Mouse (Mus musculus) lung, embryonic 14.5 days (tissue): Measurements from ENCODE around the gene Rnf111. TPM values are rescaled to one million over a fixed set of nuclear protein-coding genes. Genes with fewer than 3 reads are reported as not detected.

Source experiments
- ATAC-seq: fragments of 200-750 bp; cut with Nextera tagmentation; 2 replicates; pipeline ENCODE4 v1.8.0; 2017; ENCODE audit warnings: mild to moderate bottlenecking, moderate TSS enrichment, moderate library complexity; ENCODE audit not compliant: insufficient read depth
- DNase-seq: peaks from one replicate; pipeline ENCODE4 v3.0.0-alpha.2; 2015
- H3K27ac ChIP-seq: fragments of 300-500 bp; sonication (generic); 2 replicates; pipeline ENCODE4 v1.5.1; 2014; ENCODE audit warnings: low read depth, mild to moderate bottlenecking, moderate library complexity
- H3K27me3 ChIP-seq: fragments of 300-500 bp; sonication (generic); 2 replicates; pipeline ENCODE4 v1.6.1; 2014; ENCODE audit warnings: low read length, control low read depth; ENCODE audit not compliant: insufficient read depth
- H3K36me3 ChIP-seq: fragments of 300-500 bp; sonication (generic); 2 replicates; pipeline ENCODE4 v1.6.1; 2014; ENCODE audit warnings: control low read depth; ENCODE audit not compliant: insufficient read depth
- H3K4me1 ChIP-seq: fragments of 300-500 bp; sonication (generic); 2 replicates; pipeline ENCODE4 v1.6.1; 2014; ENCODE audit warnings: antibody characterized with exemption, control low read depth; ENCODE audit not compliant: insufficient read depth
- H3K4me2 ChIP-seq: fragments of 300-500 bp; sonication (generic); 2 replicates; pipeline ENCODE4 v1.6.1; 2014; ENCODE audit warnings: mild to moderate bottlenecking
- H3K4me3 ChIP-seq: fragments of 300-500 bp; sonication (generic); 2 replicates; pipeline ENCODE4 v1.5.1; 2014; ENCODE audit warnings: low read depth, low read length
- H3K9ac ChIP-seq: fragments of 300-500 bp; sonication (generic); 2 replicates; pipeline ENCODE4 v1.6.1; 2014
- H3K9me3 ChIP-seq: fragments of 300-500 bp; sonication (generic); 2 replicates; pipeline ENCODE4 v1.6.1; 2016; ENCODE audit warnings: low read depth, low read length, control low read depth
- CTCF ChIP-seq: IDR thresholded peaks from 2 replicates; pipeline ENCODE4 v1.5.1; 2016; ENCODE audit warnings: antibody characterized with exemption, low read depth
- WGBS: fragments of 180-500 bp; shearing (Covaris S2); extraction: QIAGEN DNeasy Blood & Tissue Kit; methylation state at CpG from one replicate; pipeline ENCODE4 v1.1.7; 2014; 5-methylcytosine and 5-hydroxymethylcytosine counted together
- polyA plus RNA-seq: library from polyadenylated mRNA; unstranded; fragments of >200 nt; fragmentation: Nextera tagmentation; extraction: Ambion mirVana; gene quantifications from 2 replicates; pipeline ENCODE4 v1.2.1, GENCODE M21; 2014

The Rnf111 gene
- polyA plus RNA-seq, 1 experiment from 2014 or later: 28.5 TPM

DNA sequence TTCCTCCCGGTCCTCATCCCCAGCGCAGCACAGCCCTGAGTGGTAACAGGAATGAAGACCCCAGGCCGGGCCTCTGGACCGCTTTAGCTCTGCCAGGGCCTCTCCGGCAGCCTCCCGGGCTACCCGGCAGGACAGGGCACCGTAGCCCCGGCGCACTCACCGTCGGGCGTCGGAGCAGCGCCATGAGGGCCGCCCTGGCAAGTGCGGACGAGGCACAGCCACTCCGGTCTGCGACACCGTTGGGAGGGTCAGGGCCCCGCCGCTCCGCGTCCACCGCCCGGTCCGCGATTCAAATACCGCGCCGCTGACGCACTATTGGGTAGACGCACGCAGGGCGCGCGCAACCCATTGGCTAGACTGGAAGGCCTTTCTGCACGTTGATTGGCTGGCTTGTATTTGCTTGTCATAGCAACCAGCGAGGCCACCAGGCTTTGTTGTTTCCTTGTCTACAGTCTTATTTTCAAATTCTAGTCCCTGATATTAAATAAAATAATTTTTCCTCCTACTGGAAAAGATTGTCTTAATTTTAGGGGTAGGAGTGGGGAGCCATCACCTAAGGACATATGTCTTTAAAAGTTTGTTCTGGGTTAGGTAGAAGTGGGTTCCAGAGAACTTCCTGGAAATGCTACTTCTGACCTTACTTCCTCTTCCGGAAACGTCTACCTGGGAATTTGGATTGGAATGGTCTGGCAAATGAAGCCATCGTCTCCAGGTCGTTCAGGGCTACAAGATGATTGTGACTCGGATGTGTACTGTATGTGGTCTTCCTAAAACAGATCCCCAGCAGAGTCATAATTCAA, 82.1 kb downstream of the Rnf111 start, which contains the start of gene Ccnb2:
Gene Ccnb2 (minus strand): TSS at position 291 of the 800 bp plus-strand sequence.
- Histone ChIP-seq H3K4me2 (peak within 1 kb of the TSS; percentile 74), H3K36me3 (peaks cover 43% of the 10 kb centered on the region), H3K9me3 (no peaks in the 10 kb centered on the region), H3K9ac (peak within 1 kb of the TSS; percentile 91), H3K4me3 (peak within 1 kb of the TSS; percentile 77), H3K4me1 (no peaks in the 10 kb centered on the region), H3K27me3 (no peaks in the 10 kb centered on the region), H3K27ac (peak within 1 kb of the TSS; percentile 80; the same call in 1 of the 2 replicates)
- ATAC-seq (peak; percentile 98), DNase-seq (peak; percentile 98)
- no peak for TF ChIP-seq CTCF
- WGBS: 3% methylated on average over 45 of the region's 45 CpGs

DNA sequence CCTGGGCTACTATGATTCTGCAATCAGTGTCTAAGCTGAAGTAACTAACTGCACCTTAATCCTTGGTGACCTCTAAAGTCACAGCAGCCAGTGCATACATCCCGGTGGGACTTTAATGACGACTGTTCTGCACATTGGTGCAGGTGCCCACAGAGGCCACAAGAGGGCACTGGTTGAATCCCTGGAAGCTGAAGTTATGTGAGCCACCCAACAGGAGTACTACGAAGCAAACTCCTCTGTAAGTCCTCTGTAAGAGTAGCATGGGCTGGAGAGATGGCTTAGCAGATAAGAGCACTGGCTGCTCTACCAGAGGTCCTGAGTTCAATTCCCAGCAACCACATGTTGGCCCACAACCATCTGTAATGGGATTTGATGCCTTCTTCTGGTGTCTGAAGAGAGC, 87.1 kb downstream of the Rnf111 start:
- Histone ChIP-seq H3K4me1 (no peaks in the 10 kb centered on the region), H3K27ac (no peak overlapping the region), H3K9ac (no peak overlapping the region), H3K9me3 (no peaks in the 10 kb centered on the region), H3K27me3 (no peaks in the 10 kb centered on the region), H3K4me3 (no peak overlapping the region), H3K4me2 (no peak overlapping the region), H3K36me3 (peaks cover 74% of the 10 kb centered on the region)
- DNase-seq: peak; percentile 26
- 83% methylated on average over 3 of the region's 3 CpGs for WGBS
- TF ChIP-seq CTCF: peak; percentile 54
- ATAC-seq: no peak

DNA sequence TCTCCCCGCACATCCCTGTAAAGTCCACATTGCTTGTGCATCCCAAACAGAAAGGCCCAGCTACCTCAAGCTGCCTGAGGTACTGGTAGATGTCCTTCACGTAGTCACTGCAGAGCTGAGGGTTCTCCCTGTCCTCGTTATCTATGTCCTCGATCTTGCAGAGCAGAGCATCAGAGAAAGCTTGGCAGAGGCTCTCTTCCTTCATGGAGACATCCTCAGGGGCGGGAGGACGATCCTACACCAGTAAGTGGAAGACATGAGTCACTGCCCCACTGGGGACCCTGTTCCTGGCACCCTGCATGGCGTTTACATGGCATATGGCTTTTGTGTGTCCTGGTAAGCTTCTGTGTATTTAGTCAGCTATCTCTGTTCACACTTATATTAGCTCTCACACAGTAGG, 90.5 kb downstream of the Rnf111 start:
- TF ChIP-seq CTCF: no peak
- no peak overlapping the region for H3K4me2 ChIP-seq
- peaks cover 96% of the 10 kb centered on the region for H3K36me3 ChIP-seq
- no peaks in the 10 kb centered on the region for H3K4me1 ChIP-seq
- WGBS: 90% methylated on average over 7 of the region's 7 CpGs
- ATAC-seq: no peak
- H3K9me3 ChIP-seq: no peaks in the 10 kb centered on the region
- H3K9ac ChIP-seq: no peak overlapping the region
- DNase-seq: no peak
- no peak overlapping the region for H3K27ac ChIP-seq
- H3K27me3 ChIP-seq: no peaks in the 10 kb centered on the region
- no peak overlapping the region for H3K4me3 ChIP-seq

DNA sequence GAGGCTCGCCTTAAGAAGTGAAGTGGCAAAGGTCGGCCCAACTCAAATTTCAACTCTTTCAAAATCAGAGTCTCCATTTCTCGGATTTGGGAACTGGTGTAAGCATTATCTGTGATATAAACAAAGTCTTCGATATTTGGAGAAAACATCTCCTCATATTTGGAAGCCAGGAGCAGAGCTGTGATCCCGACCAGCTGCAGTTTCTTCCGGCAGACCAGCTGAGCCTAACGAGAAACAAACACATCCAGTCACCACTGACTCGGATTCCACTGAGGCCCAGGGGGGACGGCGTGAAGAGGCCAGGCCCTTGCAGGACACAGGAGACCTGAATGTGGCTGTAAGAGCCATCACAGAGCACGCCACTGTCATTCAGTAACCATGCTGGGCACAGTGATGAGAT, 92.9 kb downstream of the Rnf111 start:
- ATAC-seq (no peak), DNase-seq (peak; percentile 34)
- H3K9ac ChIP-seq: no peak overlapping the region
- peaks cover 94% of the 10 kb centered on the region for H3K36me3 ChIP-seq
- H3K4me2 ChIP-seq: no peak overlapping the region
- no peak for TF ChIP-seq CTCF
- no peak overlapping the region for H3K4me3 ChIP-seq
- H3K27me3 ChIP-seq: no peaks in the 10 kb centered on the region
- H3K4me1 ChIP-seq: no peaks in the 10 kb centered on the region
- no peak overlapping the region for H3K27ac ChIP-seq
- no peaks in the 10 kb centered on the region for H3K9me3 ChIP-seq
- WGBS: 56% methylated on average over 11 of the region's 11 CpGs

DNA sequence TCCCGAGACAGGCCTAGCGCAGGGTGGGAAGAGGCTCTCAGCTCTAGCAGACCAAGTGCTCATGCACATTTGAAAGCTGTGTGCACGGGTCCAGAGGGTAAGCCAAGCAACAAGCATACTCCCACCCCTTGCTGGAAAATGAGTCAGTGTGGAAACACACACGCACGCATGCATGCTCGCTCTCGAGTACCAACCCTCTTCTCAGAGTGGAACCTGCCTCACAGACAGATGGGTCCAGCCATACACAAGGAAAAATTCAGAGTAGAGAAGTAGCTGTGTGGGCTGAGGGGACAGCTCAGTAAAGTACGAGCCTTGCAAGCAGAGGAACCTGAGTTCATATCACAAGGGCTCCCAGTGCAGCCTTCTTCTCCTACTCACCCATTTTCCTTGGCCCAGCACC, 93.8 kb downstream of the Rnf111 start:
- H3K27ac ChIP-seq: no peak overlapping the region
- no peaks in the 10 kb centered on the region for H3K4me1 ChIP-seq
- H3K4me2 ChIP-seq: no peak overlapping the region
- TF ChIP-seq CTCF: no peak
- WGBS: 93% methylated on average over 8 of the region's 8 CpGs
- peaks cover 85% of the 10 kb centered on the region for H3K36me3 ChIP-seq
- H3K27me3 ChIP-seq: no peaks in the 10 kb centered on the region
- no peaks in the 10 kb centered on the region for H3K9me3 ChIP-seq
- H3K9ac ChIP-seq: no peak overlapping the region
- DNase-seq: no peak
- no peak overlapping the region for H3K4me3 ChIP-seq
- ATAC-seq: no peak

DNA sequence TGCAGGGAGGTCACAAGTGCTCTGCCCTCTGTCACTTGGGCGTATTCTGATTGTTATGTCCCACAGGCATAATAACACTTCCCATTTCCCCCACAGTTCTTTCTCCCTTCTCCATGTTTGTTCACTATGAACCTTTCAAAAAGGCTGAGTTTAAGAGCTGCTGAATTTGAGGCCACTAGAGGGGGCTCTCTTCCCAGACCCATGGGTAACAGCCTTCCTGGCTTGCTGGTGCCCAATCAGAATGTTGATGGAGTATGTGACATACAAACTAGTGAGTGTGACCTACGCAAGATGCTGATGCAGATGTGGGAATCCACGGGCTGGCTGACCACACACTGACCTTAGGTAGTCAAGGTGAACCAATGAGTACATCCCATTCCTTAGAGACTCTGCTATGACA, 94.7 kb downstream of the Rnf111 start:
- WGBS: 77% methylated on average over 3 of the region's 3 CpGs
- H3K27ac ChIP-seq: no peak overlapping the region
- no peak for ATAC-seq
- no peak overlapping the region for H3K4me3 ChIP-seq
- no peaks in the 10 kb centered on the region for H3K9me3 ChIP-seq
- H3K4me2 ChIP-seq: no peak overlapping the region
- TF ChIP-seq CTCF: peak; percentile 53
- peak; percentile 36 for DNase-seq
- no peak overlapping the region for H3K9ac ChIP-seq
- no peaks in the 10 kb centered on the region for H3K27me3 ChIP-seq
- peaks cover 76% of the 10 kb centered on the region for H3K36me3 ChIP-seq
- H3K4me1 ChIP-seq: no peaks in the 10 kb centered on the region

DNA sequence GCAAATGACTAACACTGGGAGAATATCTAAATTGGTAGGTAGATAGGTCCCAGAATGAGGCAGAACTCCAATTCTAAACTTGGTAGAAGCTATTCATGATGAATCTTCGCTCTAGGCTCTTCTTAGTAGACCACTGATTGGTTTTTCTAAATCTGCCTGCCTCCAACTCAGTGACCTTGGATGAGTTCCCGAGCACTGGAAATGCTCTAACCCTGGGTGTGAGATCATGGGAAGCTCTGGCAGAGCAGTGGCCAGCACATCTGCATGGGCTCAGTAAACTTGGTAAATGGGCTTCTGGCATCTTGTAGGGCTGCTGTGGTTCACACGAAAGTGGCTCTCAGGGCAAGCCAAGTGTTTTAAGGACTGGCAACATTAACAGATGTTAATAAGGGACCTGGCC, 96.9 kb downstream of the Rnf111 start:
- Histone ChIP-seq H3K4me3 (no peak overlapping the region), H3K36me3 (peaks cover 54% of the 10 kb centered on the region), H3K27me3 (no peaks in the 10 kb centered on the region), H3K27ac (no peak overlapping the region), H3K4me2 (no peak overlapping the region), H3K9ac (no peak overlapping the region), H3K9me3 (no peaks in the 10 kb centered on the region), H3K4me1 (no peaks in the 10 kb centered on the region)
- TF ChIP-seq CTCF: no peak
- no peak for ATAC-seq
- 82% methylated on average over 3 of the region's 3 CpGs for WGBS
- DNase-seq: no peak
